Mouse (Mus musculus): ENCODE measurements around the gene Pdyn. TPM values are rescaled to one million over a fixed set of nuclear protein-coding genes. Genes with fewer than 3 reads are reported as not detected.

Pdyn gene
- polyA plus RNA-seq, 2 experiments: 0.11 to 0.18 TPM

DNA sequence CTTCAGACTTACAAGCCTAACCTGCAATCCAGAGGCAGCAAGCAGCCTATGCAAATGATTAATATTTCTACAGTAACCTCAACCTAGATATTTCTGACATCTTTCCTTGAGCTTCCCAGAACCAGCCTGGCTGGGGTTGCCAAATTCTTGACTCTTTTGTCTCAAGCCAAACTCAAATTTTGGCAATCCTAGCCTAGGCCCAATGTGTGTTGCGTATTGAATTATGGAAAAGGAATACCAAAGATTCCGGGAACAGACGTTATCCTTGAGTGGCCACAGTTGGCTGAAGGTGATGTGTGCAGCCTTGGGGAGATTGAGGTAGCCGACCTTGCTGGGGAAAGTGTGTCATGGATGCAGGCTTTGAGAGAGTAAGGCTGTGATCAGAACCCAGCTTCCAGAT, 40.8 kb downstream of the Pdyn start:
- Histone ChIP-seq H3K4me1 (ENCODE audit: control insufficient read depth, insufficient read depth, low read length) (no peaks in the 10 kb centered on the region), H3K9me3 (ENCODE audit: control insufficient read depth, low read length) (no peaks in the 10 kb centered on the region), H3K27ac (replicated peaks; ENCODE audit: low read depth, low read length) (no peak overlapping the region), H3K4me2 (replicated peaks; ENCODE audit: low read depth, low read length, severe bottlenecking) (no peak overlapping the region), H3K27me3 (ENCODE audit: control insufficient read depth, insufficient read depth, low read length) (no peaks in the 10 kb centered on the region), H3K36me3 (ENCODE audit: control insufficient read depth, insufficient read depth, low read length) (no peaks in the 10 kb centered on the region), H3K9ac (ENCODE audit: low read depth, low read length, severe bottlenecking) (no peak overlapping the region), H3K4me3 (replicated peaks; ENCODE audit: low read length) (no peak overlapping the region)
- WGBS: 83% methylated on average over 4 of the region's 4 CpGs
- ATAC-seq (ENCODE audit: low FRiP score, low read depth) (no peak), DNase-seq (ENCODE audit: low spot score) (no peak)
- no peak for TF ChIP-seq POLR2A (IDR thresholded peaks at IDR 0.05; ENCODE audit: borderline replicate concordance, extremely low read depth, insufficient read depth, insufficient read length)

- ATAC-seq (ENCODE audit: low FRiP score, low read depth) (no peak), DNase-seq (ENCODE audit: low spot score) (no peak)
- no peak overlapping the region for H3K4me2 ChIP-seq (replicated peaks; ENCODE audit: low read depth, low read length, severe bottlenecking)
- no peaks in the 10 kb centered on the region for H3K36me3 ChIP-seq (ENCODE audit: control insufficient read depth, insufficient read depth, low read length)
- no peak for TF ChIP-seq POLR2A (IDR thresholded peaks at IDR 0.05; ENCODE audit: borderline replicate concordance, extremely low read depth, insufficient read depth, insufficient read length)
- H3K9me3 ChIP-seq (ENCODE audit: control insufficient read depth, low read length): no peaks in the 10 kb centered on the region
- 91% methylated on average over 4 of the region's 4 CpGs for WGBS
- H3K4me3 ChIP-seq (replicated peaks; ENCODE audit: low read length): no peak overlapping the region
- H3K27ac ChIP-seq (replicated peaks; ENCODE audit: low read depth, low read length): no peak overlapping the region
- no peaks in the 10 kb centered on the region for H3K27me3 ChIP-seq (ENCODE audit: control insufficient read depth, insufficient read depth, low read length)
- H3K9ac ChIP-seq (ENCODE audit: low read depth, low read length, severe bottlenecking): no peak overlapping the region
- H3K4me1 ChIP-seq (ENCODE audit: control insufficient read depth, insufficient read depth, low read length): no peaks in the 10 kb centered on the region
Measured at GRCm38 (mm10) chr2:129655033-129655432, 44.6 kb downstream of the Pdyn start.

GRCm38 (mm10) chr2:129654233-129654950, 45.3 kb downstream of the Pdyn start:
- no peak overlapping the region for H3K27ac ChIP-seq (replicated peaks; ENCODE audit: low read depth, low read length)
- ATAC-seq (ENCODE audit: low FRiP score, low read depth) (no peak), DNase-seq (ENCODE audit: low spot score) (no peak)
- no peak for TF ChIP-seq POLR2A (IDR thresholded peaks at IDR 0.05; ENCODE audit: borderline replicate concordance, extremely low read depth, insufficient read depth, insufficient read length)
- H3K27me3 ChIP-seq (ENCODE audit: control insufficient read depth, insufficient read depth, low read length): no peaks in the 10 kb centered on the region
- no peaks in the 10 kb centered on the region for H3K4me1 ChIP-seq (ENCODE audit: control insufficient read depth, insufficient read depth, low read length)
- no peak overlapping the region for H3K9ac ChIP-seq (ENCODE audit: low read depth, low read length, severe bottlenecking)
- WGBS: 83% methylated on average over 4 of the region's 4 CpGs
- H3K9me3 ChIP-seq (ENCODE audit: control insufficient read depth, low read length): no peaks in the 10 kb centered on the region
- H3K4me3 ChIP-seq (replicated peaks; ENCODE audit: low read length): no peak overlapping the region
- no peaks in the 10 kb centered on the region for H3K36me3 ChIP-seq (ENCODE audit: control insufficient read depth, insufficient read depth, low read length)
- H3K4me2 ChIP-seq (replicated peaks; ENCODE audit: low read depth, low read length, severe bottlenecking): no peak overlapping the region

- Histone ChIP-seq H3K27ac (replicated peaks; ENCODE audit: low read depth, low read length) (no peak overlapping the region), H3K36me3 (ENCODE audit: control insufficient read depth, insufficient read depth, low read length) (no peaks in the 10 kb centered on the region), H3K4me2 (replicated peaks; ENCODE audit: low read depth, low read length, severe bottlenecking) (no peak overlapping the region), H3K4me3 (replicated peaks; ENCODE audit: low read length) (no peak overlapping the region), H3K9me3 (ENCODE audit: control insufficient read depth, low read length) (no peaks in the 10 kb centered on the region), H3K27me3 (ENCODE audit: control insufficient read depth, insufficient read depth, low read length) (no peaks in the 10 kb centered on the region), H3K9ac (ENCODE audit: low read depth, low read length, severe bottlenecking) (no peak overlapping the region), H3K4me1 (ENCODE audit: control insufficient read depth, insufficient read depth, low read length) (no peaks in the 10 kb centered on the region)
- DNase-seq (ENCODE audit: low spot score) (no peak), ATAC-seq (ENCODE audit: low FRiP score, low read depth) (no peak)
- TF ChIP-seq POLR2A (IDR thresholded peaks at IDR 0.05; ENCODE audit: borderline replicate concordance, extremely low read depth, insufficient read depth, insufficient read length): no peak
- WGBS: 87% methylated on average over 2 of the region's 2 CpGs
Measured at GRCm38 (mm10) chr2:129653632-129654031, 46.0 kb downstream of the Pdyn start.

GRCm38 (mm10) chr2:129652616-129653015, 47.0 kb downstream of the Pdyn start:
- Histone ChIP-seq H3K36me3 (ENCODE audit: control insufficient read depth, insufficient read depth, low read length) (no peaks in the 10 kb centered on the region), H3K4me2 (replicated peaks; ENCODE audit: low read depth, low read length, severe bottlenecking) (no peak overlapping the region), H3K9ac (ENCODE audit: low read depth, low read length, severe bottlenecking) (no peak overlapping the region), H3K9me3 (ENCODE audit: control insufficient read depth, low read length) (no peaks in the 10 kb centered on the region), H3K27ac (replicated peaks; ENCODE audit: low read depth, low read length) (no peak overlapping the region), H3K4me3 (replicated peaks; ENCODE audit: low read length) (no peak overlapping the region), H3K27me3 (ENCODE audit: control insufficient read depth, insufficient read depth, low read length) (no peaks in the 10 kb centered on the region), H3K4me1 (ENCODE audit: control insufficient read depth, insufficient read depth, low read length) (no peaks in the 10 kb centered on the region)
- no peak for DNase-seq (ENCODE audit: low spot score)
- 43% methylated on average over 4 of the region's 4 CpGs for WGBS
- no peak for TF ChIP-seq POLR2A (IDR thresholded peaks at IDR 0.05; ENCODE audit: borderline replicate concordance, extremely low read depth, insufficient read depth, insufficient read length)
- ATAC-seq (ENCODE audit: low FRiP score, low read depth): no peak

Other genes with a start within 250 kb of the Pdyn start
- gene F830045P16Rik, start 163.2 kb downstream of the Pdyn start, polyA plus RNA-seq (2012; rRNA removed): 0.22 and 0.34 TPM in 2 replicates
- gene F830045P16Rik, start 163.2 kb downstream of the Pdyn start, polyA plus RNA-seq (2014; fragmentation: Nextera tagmentation; extraction: Ambion mirVana): 0.22 and 0.23 TPM in 2 replicates
- 39.6 and 40.2 TPM in 2 replicates for gene Sirpa, start 107.0 kb downstream of the Pdyn start, polyA plus RNA-seq (2012; rRNA removed)
- gene Sirpa, start 107.0 kb downstream of the Pdyn start, polyA plus RNA-seq (2014; fragmentation: Nextera tagmentation; extraction: Ambion mirVana): 34.0 and 34.7 TPM in 2 replicates
- 21.5 and 29.8 TPM in 2 replicates for gene Stk35, start 100.7 kb upstream of the Pdyn start, polyA plus RNA-seq (2012; rRNA removed)
- 12.3 and 13.1 TPM in 2 replicates for gene Stk35, start 100.7 kb upstream of the Pdyn start, polyA plus RNA-seq (2014; fragmentation: Nextera tagmentation; extraction: Ambion mirVana)

Data from limb, embryonic 14.5 days (tissue).